Mouse (Mus musculus) right cerebral cortex, adult 18-20 months (tissue): ENCODE results near the gene Frmd4b.
"Not testable (repeated sequence)": the region's sequence is repeated elsewhere in the genome, so short reads cannot be mapped to it uniquely, and the experiment has no call there.

Experiments
- DNase-seq: peaks from one replicate; pipeline ENCODE4 v3.0.0; 2022; ENCODE audit warnings: mixed read lengths

Gene Frmd4b

GRCm38 (mm10) chr6:97286332-97286731 lies 331.0 kb downstream of the Frmd4b start:
- DNase-seq, result no peak

GRCm38 (mm10) chr6:97283676-97284075 lies 333.7 kb downstream of the Frmd4b start:
- no peak for DNase-seq

GRCm38 (mm10) chr6:97278878-97279277 lies 338.5 kb downstream of the Frmd4b start:
- no peak for DNase-seq

- DNase-seq, result peak; percentile 73
These were observed 339.1 kb downstream of the Frmd4b start for GRCm38 (mm10) chr6:97278014-97278787.

GRCm38 (mm10) chr6:97276890-97277497 lies 340.3 kb downstream of the Frmd4b start:
- DNase-seq, result no peak

- no peak for DNase-seq
These were observed 341.0 kb downstream of the Frmd4b start for GRCm38 (mm10) chr6:97276366-97276765.

GRCm38 (mm10) chr6:97275760-97276159 lies 341.6 kb downstream of the Frmd4b start:
- DNase-seq, result no peak

GRCm38 (mm10) chr6:97273777-97274176 lies 343.6 kb downstream of the Frmd4b start:
- no peak for DNase-seq

GRCm38 (mm10) chr6:97273058-97273710 lies 344.2 kb downstream of the Frmd4b start:
- no peak for DNase-seq

- no peak for DNase-seq
These were observed 345.0 kb downstream of the Frmd4b start for GRCm38 (mm10) chr6:97272349-97272748.

- no peak for DNase-seq
These were observed 347.7 kb downstream of the Frmd4b start for GRCm38 (mm10) chr6:97269596-97269995.

- DNase-seq, result no peak
These were observed 350.2 kb downstream of the Frmd4b start for GRCm38 (mm10) chr6:97267132-97267531.

- no peak for DNase-seq
These were observed 350.7 kb downstream of the Frmd4b start for GRCm38 (mm10) chr6:97266661-97267060.

GRCm38 (mm10) chr6:97265705-97266104 lies 351.6 kb downstream of the Frmd4b start:
- no peak for DNase-seq

- DNase-seq, result no peak
These were observed 352.1 kb downstream of the Frmd4b start for GRCm38 (mm10) chr6:97265240-97265639.

- DNase-seq, result not testable (repeated sequence)
These were observed 353.6 kb downstream of the Frmd4b start for GRCm38 (mm10) chr6:97263750-97264149.

- DNase-seq, result no peak
These were observed 355.1 kb downstream of the Frmd4b start for GRCm38 (mm10) chr6:97262229-97262628.

- DNase-seq, result not testable (repeated sequence)
These were observed 357.4 kb downstream of the Frmd4b start for GRCm38 (mm10) chr6:97259926-97260325.

- DNase-seq, result no peak
These were observed 358.9 kb downstream of the Frmd4b start for GRCm38 (mm10) chr6:97258489-97258888.

- peak; percentile 15 for DNase-seq
These were observed 364.6 kb downstream of the Frmd4b start, which contains the start of gene Lmod3 for GRCm38 (mm10) chr6:97252711-97253221. Gene Lmod3 (minus strand): TSS chr6:97252759.

- DNase-seq, result no peak
These were observed 365.3 kb downstream of the Frmd4b start for GRCm38 (mm10) chr6:97252086-97252485.

GRCm38 (mm10) chr6:97250966-97251365 lies 366.4 kb downstream of the Frmd4b start:
- peak; percentile 55 for DNase-seq

GRCm38 (mm10) chr6:97245200-97245599 lies 372.1 kb downstream of the Frmd4b start:
- no peak for DNase-seq

GRCm38 (mm10) chr6:97242522-97242921 lies 374.8 kb downstream of the Frmd4b start:
- no peak for DNase-seq
